Mouse (Mus musculus): ENCODE results near the gene Hist2h2ab.
"Not testable (repeated sequence)": the region's sequence is repeated elsewhere in the genome, so short reads cannot be mapped to it uniquely, and the experiment has no call there.

The Hist2h2ab gene

DNA sequence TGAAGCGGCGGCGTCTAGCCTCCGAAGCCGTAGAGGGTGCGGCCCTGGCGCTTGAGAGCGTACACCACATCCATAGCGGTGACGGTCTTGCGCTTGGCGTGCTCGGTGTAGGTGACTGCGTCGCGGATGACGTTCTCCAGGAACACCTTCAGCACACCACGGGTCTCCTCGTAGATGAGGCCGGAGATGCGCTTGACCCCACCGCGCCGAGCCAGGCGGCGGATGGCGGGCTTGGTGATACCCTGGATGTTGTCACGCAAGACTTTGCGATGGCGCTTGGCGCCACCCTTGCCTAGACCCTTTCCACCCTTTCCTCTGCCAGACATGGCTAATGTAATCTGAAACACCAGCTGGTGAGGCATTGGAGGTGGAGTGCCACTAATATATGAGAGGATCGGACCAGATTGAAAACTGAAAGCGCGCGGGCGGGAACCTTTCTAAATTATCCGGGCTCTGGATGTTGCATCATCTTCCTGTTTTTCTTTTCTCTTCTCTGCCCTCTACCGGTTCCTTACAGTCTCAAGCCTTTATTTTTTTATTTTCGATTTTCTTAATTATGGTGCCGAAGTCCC lies 43.4 kb downstream of the Hist2h2ab start, which contains the start of gene Hist2h4:
Gene Hist2h4 (minus strand): TSS at position 333 of the 572 bp plus-strand sequence.
- DNase-seq = peak; percentile 98

DNA sequence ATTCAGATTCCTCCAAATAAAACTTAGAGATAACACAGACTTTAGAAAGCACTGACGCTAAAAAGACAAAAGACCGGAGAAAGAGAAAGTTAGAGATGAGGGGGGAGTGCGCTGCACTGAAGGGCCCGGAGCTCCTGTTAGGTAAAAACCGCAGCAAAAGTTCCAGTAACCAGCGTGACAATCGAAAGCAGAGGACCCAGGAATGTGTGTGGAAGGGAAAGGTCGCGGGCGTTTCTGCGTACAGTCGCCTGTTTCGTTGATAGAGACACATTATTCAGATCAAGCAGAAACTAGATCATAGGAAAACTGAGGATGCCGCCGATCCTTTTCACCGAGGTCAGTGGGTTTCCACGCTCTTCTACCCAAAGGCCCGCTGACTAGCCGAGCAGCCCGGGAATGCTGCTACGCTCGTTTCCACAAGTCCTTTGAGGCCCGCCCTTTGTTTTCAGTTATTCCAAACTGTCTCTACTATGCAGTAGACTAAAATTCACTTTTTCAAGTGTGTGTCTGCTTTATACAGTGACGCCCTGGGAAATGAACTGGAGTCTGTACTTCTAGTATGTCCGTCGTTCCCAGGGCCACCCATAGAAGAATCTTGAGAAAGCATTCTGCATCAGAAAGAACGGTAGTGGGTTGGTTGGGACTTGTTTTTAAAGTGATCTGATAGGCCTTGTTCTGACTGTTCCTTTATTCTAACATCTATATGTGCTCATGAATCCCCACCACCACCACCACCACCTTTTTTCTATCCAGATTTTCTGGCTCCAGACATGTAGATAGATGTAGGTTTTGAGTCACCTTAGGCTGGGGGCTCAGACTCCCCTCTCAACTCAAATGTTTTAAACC lies 44.1 kb downstream of the Hist2h2ab start:
- peak; percentile 66 for DNase-seq

DNA sequence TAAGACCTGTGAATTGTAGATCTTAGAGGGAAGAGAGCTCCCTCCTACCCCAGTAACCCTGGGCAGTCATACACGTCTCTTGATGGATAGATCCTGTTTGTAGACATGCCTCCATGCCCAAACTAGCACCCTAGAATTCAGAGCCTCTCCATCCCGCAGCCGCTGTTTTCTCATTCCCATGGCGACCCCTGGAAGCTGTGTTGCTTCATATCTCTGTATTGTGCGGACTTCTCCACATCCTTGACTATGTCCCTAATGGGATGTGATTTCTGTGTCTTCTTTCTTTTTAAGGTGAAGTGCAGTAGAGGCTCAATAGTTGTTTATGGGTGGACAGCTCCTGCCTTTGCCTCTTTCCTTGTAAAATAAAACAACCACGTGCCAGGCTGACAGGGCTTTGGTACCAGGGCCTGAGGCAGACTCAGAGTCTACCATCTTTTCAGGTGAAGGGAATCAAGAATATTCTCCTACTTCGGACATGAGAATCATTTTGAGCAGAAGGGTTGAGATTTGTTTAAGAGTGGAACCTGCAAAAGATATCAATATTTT lies 44.8 kb downstream of the Hist2h2ab start:
- DNase-seq = peak; percentile 26

DNA sequence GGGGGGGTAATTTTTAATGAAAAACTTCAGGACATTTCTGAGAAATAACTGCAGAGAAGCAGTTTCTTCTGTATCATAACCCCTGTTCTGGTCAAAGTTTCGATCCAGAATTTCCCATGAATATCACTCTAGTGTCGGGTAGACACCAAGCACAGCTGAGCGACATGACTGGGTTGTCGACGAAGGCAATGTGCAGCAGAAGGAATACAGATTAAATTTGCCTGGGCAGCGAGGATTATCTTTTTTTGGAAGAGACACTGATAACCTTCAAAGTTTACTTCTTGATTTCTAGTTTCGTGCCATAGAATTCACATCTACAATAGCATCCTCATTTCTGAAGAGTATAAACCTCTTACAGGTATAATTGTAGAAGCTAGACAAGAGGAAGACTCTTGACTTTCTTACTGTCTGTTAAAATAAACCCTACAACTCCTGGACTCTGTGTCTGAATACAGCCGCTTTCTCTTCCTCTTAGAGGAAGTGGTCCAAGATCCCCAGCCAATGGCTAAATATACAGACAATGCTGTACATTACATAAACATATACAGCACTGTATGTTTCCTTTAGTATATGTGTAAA lies 46.6 kb downstream of the Hist2h2ab start:
- no peak for DNase-seq

DNA sequence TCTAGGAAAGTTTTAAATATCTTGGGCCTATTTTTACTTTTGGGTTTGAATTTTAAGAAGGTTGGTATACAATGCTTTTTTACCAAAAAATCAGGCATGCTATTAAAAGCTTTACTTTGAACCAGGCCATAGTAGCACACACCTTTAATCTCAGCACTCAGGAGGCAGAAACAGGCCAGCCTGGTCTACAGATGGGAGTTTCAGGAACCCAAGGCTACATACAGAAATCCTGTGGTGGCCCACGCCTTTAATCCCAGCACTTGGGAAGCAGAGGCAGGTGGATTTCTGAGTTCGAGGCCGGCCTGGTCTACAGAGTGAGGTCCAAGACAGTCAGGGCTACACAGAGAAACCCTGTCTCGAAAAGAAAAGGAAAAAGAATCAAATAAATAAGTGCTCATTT lies 47.9 kb downstream of the Hist2h2ab start:
- DNase-seq = no peak

DNA sequence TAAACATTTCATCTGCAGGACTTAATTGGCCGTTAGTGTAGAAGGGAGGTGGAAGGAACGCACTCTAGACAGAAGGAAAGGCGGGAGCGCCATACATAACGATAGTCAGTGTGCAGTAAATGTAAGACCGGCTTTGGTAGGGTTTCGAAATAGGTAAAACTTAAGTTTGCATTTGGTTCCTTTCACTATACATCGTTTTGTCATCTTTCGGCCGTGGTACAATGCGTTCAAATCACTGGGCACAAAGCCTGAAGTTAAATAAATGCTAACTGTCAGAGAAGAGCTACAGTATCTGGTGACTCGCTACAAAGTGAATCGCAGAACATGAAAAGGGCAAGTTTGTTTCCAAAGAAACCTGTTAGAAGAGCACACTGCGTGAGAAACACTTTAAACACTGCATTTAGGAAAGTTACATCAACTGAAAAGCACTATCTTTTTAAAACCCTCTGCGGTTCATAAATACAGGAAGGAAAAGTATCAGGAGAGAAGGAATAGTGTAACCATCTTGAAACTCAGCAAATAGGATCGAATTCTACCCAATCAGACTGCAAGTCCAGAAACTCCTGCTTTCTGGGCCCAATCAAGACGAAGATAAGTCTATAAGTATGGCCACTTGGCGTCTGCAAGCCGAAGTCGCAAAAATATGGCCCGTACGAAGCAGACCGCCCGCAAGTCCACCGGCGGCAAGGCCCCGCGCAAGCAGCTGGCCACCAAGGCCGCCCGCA lies 48.5 kb downstream of the Hist2h2ab start, which contains the start of gene Hist2h3b:
Gene Hist2h3b (plus strand): TSS at position 604 of the 725 bp plus-strand sequence.
- peak; percentile 87 for DNase-seq

DNA sequence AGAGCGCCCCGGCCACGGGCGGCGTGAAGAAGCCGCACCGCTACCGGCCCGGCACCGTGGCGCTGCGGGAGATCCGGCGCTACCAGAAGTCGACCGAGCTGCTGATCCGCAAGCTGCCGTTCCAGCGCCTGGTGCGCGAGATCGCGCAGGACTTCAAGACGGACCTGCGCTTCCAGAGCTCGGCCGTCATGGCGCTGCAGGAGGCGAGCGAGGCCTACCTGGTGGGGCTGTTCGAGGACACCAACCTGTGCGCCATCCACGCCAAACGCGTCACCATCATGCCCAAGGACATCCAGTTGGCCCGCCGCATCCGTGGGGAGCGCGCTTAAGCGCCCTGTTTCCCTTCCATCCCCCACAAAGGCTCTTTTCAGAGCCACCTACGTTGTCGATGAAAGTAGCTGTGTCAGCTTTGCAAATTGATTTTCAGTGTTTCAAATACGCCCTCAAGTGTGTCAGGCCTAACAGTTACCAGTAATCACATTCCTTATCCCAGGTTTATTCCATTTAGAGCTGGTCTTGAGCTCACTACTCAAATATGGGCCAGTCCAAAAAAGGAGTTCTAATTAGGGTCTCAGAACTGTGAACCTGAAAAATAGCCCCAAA lies 49.2 kb downstream of the Hist2h2ab start:
- DNase-seq = not testable (repeated sequence)
